Mouse (Mus musculus): ENCODE measurements around the gene Elmo1. TPM values are rescaled to one million over a fixed set of nuclear protein-coding genes. Genes with fewer than 3 reads are reported as not detected.

Elmo1 gene
- polyA plus RNA-seq, 1 experiment = 56.1 TPM

DNA sequence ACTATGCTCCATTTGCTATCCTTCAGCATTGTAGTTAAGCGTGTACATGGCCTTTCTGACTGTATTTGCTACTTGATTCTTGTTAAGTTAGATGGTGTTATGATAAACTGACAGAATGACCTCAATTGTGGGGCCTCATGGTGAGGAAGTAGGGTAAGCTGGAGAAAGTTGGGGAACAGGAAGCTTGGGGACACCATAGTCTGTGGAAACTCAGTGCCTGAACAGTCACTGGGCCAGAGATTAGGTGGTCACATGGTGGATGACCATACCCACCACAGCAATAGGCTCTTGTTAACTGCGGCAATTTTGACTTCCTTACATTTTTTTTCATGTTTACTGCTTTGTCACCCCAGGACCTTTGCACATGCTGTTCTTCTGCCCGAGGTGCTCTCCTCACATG lies 1.9 kb downstream of the Elmo1 start:
- Histone ChIP-seq H3K4me3 (ENCODE audit: insufficient read depth, low read length) (no peak overlapping the region), H3K4me1 (ENCODE audit: control insufficient read depth, insufficient read depth, low read length) (peaks cover 3% of the 10 kb centered on the region; the same call in 1 of the 2 replicates), H3K27ac (ENCODE audit: insufficient read depth, low read length) (no peak overlapping the region)
- no peak for TF ChIP-seq POLR2A (IDR thresholded peaks at IDR 0.05; ENCODE audit: extremely low read depth, insufficient read depth, low read length)
- no peak for TF ChIP-seq CTCF (IDR thresholded peaks at IDR 0.05; ENCODE audit: extremely low read depth, insufficient read depth, low read length)

DNA sequence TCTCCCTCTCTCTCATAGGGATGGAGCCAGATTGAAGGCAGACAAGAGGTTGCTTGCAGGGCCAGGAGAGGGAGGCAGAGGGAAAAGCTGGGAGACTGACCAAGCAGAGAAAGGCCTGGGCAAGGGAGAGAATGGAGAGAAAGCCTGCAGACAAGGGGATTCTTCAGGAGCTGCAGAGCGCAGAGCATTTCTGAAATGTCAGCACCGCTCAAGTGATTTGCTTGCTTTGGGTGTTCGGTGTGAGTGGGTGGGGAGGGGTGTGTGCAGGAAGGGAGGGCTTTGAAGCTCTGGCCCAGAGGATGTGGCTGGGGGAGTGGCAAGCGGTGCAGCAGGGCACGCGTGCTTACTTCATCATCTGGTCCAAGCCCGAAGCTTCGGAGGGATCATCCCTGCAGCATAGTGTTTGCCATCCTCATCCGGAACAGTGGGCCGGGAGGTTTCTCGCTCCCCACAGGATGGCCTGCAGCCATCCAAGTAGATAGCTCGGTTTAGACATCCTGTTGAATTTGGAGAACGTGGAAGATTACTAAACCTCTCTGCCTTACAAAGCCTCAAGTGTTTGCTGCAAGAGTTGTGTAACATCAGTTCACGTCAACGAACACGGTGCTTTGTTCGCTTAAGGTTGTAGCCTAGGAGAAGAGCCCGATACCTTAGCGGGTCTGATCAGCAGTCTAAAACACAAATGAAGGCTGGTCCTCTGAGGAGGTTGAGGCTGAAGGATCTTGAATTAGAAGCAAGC lies 3.1 kb downstream of the Elmo1 start:
- TF ChIP-seq POLR2A (IDR thresholded peaks at IDR 0.05; ENCODE audit: extremely low read depth, insufficient read depth, low read length) = no peak
- peak; percentile 21; the same call in 1 of the 2 replicates for TF ChIP-seq CTCF (IDR thresholded peaks at IDR 0.05; ENCODE audit: extremely low read depth, insufficient read depth, low read length)
- Histone ChIP-seq H3K4me1 (ENCODE audit: control insufficient read depth, insufficient read depth, low read length) (peaks cover 3% of the 10 kb centered on the region; the same call in 1 of the 2 replicates), H3K4me3 (ENCODE audit: insufficient read depth, low read length) (no peak overlapping the region), H3K27ac (ENCODE audit: insufficient read depth, low read length) (peak overlapping the region; percentile 23)

DNA sequence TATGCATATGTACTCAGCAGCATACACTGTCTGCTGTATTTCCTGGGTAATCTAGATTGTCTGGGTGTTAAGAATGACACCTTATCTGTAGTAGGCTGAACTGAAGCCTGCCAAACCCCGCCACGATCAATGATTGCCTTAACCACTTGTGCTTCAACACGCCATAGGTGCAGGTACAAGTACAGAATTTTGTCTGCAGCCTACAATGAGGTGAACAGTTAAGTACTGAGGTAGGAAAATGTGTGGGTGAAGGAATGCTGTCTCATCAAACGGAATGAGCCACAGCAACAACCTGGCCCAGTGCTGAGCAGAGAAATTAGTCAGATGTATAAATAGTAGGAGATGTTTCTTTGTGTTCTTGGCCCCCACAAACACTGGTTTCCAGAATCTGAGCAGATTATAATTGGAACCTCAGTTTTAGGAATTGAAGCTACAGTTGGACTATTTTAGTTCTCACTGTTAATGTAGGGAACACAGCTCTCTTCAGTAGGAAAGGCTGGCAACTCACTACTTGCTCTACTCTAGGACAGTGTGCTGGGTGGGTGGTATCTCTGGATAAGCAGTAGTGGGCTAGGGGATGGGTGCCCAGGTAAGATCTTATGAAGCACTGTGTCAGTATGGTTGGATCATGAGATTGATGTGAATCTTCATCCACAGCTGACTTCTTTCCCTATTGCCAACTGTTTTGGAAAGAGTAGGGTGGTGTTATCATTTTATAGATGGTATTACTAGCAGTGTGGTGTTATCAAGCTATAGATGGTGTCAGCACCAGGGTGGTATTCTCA lies 4.7 kb downstream of the Elmo1 start:
- H3K4me3 ChIP-seq (ENCODE audit: insufficient read depth, low read length) = no peak overlapping the region
- TF ChIP-seq POLR2A (IDR thresholded peaks at IDR 0.05; ENCODE audit: extremely low read depth, insufficient read depth, low read length) (no peak), CTCF (IDR thresholded peaks at IDR 0.05; ENCODE audit: extremely low read depth, insufficient read depth, low read length) (no peak)
- peaks cover 3% of the 10 kb centered on the region; the same call in 1 of the 2 replicates for H3K4me1 ChIP-seq (ENCODE audit: control insufficient read depth, insufficient read depth, low read length)
- no peak overlapping the region for H3K27ac ChIP-seq (ENCODE audit: insufficient read depth, low read length)

DNA sequence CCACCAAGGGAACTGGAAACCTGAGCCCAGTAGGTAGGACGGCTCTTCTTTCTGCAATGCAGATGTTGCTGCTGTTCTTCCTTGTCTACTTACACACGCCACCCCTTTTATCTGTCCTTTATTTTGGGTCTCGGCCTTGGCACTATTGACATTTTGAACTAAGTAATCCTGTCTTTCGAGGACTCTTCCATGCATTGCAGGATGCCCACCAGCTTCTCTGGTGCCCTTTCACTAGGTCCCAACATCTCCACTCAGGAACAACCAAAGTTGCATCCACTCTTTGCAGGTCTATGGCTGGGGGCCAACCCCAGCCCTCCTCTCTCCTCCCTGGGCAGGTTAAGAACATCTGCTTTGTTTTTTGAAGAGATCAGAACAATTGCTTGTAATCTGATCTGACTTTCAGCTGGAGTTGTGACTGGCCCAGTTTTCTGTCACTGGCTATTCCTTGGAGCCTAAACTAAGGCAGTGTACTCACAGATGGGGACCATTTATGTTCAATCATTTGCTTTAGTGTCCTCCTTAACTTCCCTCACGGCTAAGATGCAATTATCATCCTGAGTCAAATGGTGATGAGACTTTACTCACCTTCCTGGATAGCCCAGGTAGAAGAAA lies 6.7 kb downstream of the Elmo1 start:
- Histone ChIP-seq H3K4me1 (ENCODE audit: control insufficient read depth, insufficient read depth, low read length) (peaks cover 3% of the 10 kb centered on the region; the same call in 1 of the 2 replicates), H3K27ac (ENCODE audit: insufficient read depth, low read length) (no peak overlapping the region), H3K4me3 (ENCODE audit: insufficient read depth, low read length) (no peak overlapping the region)
- no peak for TF ChIP-seq POLR2A (IDR thresholded peaks at IDR 0.05; ENCODE audit: extremely low read depth, insufficient read depth, low read length)
- no peak for TF ChIP-seq CTCF (IDR thresholded peaks at IDR 0.05; ENCODE audit: extremely low read depth, insufficient read depth, low read length)

DNA sequence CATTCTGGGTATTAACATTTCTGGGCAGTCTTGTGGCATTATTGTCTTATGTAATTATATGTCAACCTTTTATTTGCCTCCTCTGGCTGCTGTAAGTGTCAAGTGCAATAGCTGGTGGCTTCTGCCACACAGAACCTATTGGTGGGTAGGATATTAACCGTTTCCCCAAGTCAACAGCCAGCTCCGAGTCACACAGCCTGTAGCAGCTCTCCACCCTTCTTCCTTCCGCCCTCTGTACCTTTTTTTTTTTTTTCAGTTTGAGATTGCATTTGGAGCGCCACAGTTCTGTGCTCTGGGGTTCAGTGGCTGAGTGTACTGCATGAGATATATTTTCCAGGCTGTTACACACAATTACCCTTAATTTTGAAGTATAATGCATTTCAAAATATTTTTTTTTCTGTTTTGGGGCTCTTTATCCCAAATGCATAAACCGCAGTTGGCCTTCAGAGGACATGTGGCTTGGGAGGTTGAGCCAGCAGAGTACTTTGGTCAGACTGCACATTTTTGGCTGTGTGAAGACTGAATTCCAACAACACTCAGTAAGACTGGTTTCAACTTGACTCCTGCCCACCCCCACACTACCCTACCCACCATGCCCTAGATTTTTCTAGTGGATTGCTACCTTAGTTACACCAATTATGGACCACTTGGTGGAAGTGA lies 7.7 kb downstream of the Elmo1 start:
- no peak for TF ChIP-seq POLR2A (IDR thresholded peaks at IDR 0.05; ENCODE audit: extremely low read depth, insufficient read depth, low read length)
- no peak for TF ChIP-seq CTCF (IDR thresholded peaks at IDR 0.05; ENCODE audit: extremely low read depth, insufficient read depth, low read length)
- peaks cover 3% of the 10 kb centered on the region; the same call in 1 of the 2 replicates for H3K4me1 ChIP-seq (ENCODE audit: control insufficient read depth, insufficient read depth, low read length)
- no peak overlapping the region for H3K4me3 ChIP-seq (ENCODE audit: insufficient read depth, low read length)
- no peak overlapping the region for H3K27ac ChIP-seq (ENCODE audit: insufficient read depth, low read length)

DNA sequence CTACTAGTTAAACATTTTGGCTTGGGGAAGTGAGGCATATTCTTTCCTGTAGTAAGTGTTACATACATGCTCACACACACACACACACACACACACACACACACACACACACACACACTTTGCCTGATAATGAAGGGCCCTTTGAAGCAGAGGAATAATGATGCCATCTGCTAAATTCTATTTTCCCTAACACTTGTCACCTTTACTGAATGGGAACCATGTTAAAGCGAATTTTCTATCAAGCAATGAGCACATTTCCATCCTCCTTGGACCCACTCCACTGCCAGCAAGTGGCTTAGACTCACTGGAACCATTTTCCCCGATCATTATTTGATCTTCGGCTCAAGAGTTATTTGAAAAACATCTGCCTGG lies 8.2 kb downstream of the Elmo1 start:
- H3K4me3 ChIP-seq (ENCODE audit: insufficient read depth, low read length) = no peak overlapping the region
- no peak overlapping the region for H3K27ac ChIP-seq (ENCODE audit: insufficient read depth, low read length)
- TF ChIP-seq POLR2A (IDR thresholded peaks at IDR 0.05; ENCODE audit: extremely low read depth, insufficient read depth, low read length) (no peak), CTCF (IDR thresholded peaks at IDR 0.05; ENCODE audit: extremely low read depth, insufficient read depth, low read length) (no peak)
- H3K4me1 ChIP-seq (ENCODE audit: control insufficient read depth, insufficient read depth, low read length) = peaks cover 3% of the 10 kb centered on the region; the same call in 1 of the 2 replicates

DNA sequence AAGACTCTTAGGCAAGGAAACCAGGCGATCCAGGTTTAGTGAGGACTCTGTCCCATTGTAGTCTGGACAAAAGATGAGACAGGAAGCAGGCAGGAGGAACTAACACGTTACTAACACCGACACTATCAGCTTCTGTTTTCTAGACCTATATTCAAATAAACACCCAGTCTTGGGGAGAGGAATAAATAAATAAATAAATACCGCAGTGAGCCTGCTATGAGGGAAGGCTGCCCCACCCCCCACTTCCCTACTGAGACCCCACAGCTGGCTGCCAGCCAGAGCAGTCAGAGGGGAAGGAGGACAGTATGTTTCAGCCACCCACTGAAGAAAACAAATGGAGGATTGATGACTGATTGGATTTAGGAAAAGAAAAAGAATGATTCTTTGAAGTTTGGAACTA lies 9.2 kb downstream of the Elmo1 start:
- TF ChIP-seq POLR2A (IDR thresholded peaks at IDR 0.05; ENCODE audit: extremely low read depth, insufficient read depth, low read length) = no peak
- TF ChIP-seq CTCF (IDR thresholded peaks at IDR 0.05; ENCODE audit: extremely low read depth, insufficient read depth, low read length) = no peak
- H3K27ac ChIP-seq (ENCODE audit: insufficient read depth, low read length) = no peak overlapping the region
- no peak overlapping the region for H3K4me3 ChIP-seq (ENCODE audit: insufficient read depth, low read length)

DNA sequence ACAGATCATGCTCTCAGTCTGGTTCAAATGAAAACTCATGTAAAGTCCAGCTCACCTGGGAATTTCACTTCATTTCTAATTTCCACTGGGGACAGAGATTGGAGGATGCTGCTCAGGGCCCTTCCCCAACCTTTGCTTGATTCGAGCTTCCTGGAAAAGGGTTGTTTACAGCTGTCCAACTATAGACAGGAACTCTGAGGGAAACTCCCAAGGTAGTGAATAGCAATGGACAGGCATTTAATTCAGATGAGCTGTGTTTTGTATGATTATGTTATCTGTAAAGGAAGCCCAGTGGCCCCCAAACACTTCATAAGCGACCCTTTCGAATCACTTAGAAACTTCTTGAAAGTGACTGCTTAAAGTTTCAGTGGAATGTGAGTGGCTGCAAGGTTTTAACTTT lies 10.0 kb downstream of the Elmo1 start:
- Histone ChIP-seq H3K4me3 (ENCODE audit: insufficient read depth, low read length) (no peak overlapping the region), H3K4me1 (ENCODE audit: control insufficient read depth, insufficient read depth, low read length) (no peaks in the 10 kb centered on the region), H3K27ac (ENCODE audit: insufficient read depth, low read length) (no peak overlapping the region)
- TF ChIP-seq CTCF (IDR thresholded peaks at IDR 0.05; ENCODE audit: extremely low read depth, insufficient read depth, low read length) = no peak
- TF ChIP-seq POLR2A (IDR thresholded peaks at IDR 0.05; ENCODE audit: extremely low read depth, insufficient read depth, low read length) = no peak

More for the DNA sequence above, 9.2 kb downstream of the Elmo1 start:
- peaks cover 3% of the 10 kb centered on the region; the same call in 1 of the 2 replicates for H3K4me1 ChIP-seq (ENCODE audit: control insufficient read depth, insufficient read depth, low read length)

DNA sequence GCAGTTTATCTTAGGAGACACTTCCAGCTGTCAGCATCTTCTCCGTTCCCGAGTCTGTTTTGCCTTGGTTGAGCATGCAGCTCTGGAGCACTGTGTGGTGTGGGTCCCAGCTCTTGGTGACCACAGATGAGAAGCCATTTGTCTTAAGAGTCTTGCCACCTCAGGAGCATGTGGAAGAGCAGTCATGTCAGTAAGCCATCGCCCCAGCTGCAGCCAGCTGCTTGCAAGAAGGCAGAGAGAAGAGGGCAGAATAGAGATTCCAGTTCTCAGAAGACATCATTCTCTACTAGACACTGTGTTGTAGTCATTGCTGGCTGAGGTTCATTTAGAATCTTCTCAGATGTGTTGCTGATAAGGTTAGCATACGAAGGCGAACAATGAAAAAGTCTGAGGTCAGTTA lies 11.3 kb downstream of the Elmo1 start:
- no peaks in the 10 kb centered on the region for H3K4me1 ChIP-seq (ENCODE audit: control insufficient read depth, insufficient read depth, low read length)
- TF ChIP-seq POLR2A (IDR thresholded peaks at IDR 0.05; ENCODE audit: extremely low read depth, insufficient read depth, low read length) (no peak), CTCF (IDR thresholded peaks at IDR 0.05; ENCODE audit: extremely low read depth, insufficient read depth, low read length) (no peak)
- H3K27ac ChIP-seq (ENCODE audit: insufficient read depth, low read length) = no peak overlapping the region
- no peak overlapping the region for H3K4me3 ChIP-seq (ENCODE audit: insufficient read depth, low read length)

Data from cortical plate, adult 2 months (tissue).